Mouse (Mus musculus): ENCODE data around the gene Gm3336. TPM values are rescaled to one million over a fixed set of nuclear protein-coding genes. Genes with fewer than 3 reads are reported as not detected.
A peak's percentile ranks its signal among the peaks of the same experiment; 100 is the strongest.

Gm3336 gene
- polyA plus RNA-seq, 1 experiment from 2014 or later, result 0.35 TPM

- H3K4me1 ChIP-seq (replicated peaks), result peaks cover 100% of the 10 kb centered on the region
- H3K4me2 ChIP-seq, result peak overlapping the region; percentile 95
- H3K9me3 ChIP-seq (replicated peaks), result no peaks in the 10 kb centered on the region
- peak overlapping the region; percentile 68 for H3K9ac ChIP-seq
- H3K4me3 ChIP-seq (replicated peaks), result peak overlapping the region; percentile 64
- peaks cover 24% of the 10 kb centered on the region for H3K36me3 ChIP-seq (replicated peaks)
- 3% methylated on average over 34 of the region's 34 CpGs for WGBS (ENCODE audit: insufficient replicate concordance)
- H3K27me3 ChIP-seq, result no peaks in the 10 kb centered on the region
- ATAC-seq (ENCODE audit: insufficient read depth), result no peak
- peak overlapping the region; percentile 94 for H3K27ac ChIP-seq (replicated peaks)
Measured at GRCm38 (mm10) chr8:70765838-70766570, 47.7 kb downstream of the Gm3336 start.

- Histone ChIP-seq H3K4me3 (replicated peaks) (peak overlapping the region; percentile 64), H3K9ac (peak overlapping the region; percentile 68), H3K4me2 (peak overlapping the region; percentile 95), H3K36me3 (replicated peaks) (peaks cover 32% of the 10 kb centered on the region), H3K27me3 (no peaks in the 10 kb centered on the region), H3K27ac (replicated peaks) (peak overlapping the region; percentile 94), H3K9me3 (replicated peaks) (no peaks in the 10 kb centered on the region), H3K4me1 (replicated peaks) (peaks cover 99% of the 10 kb centered on the region)
- peak; percentile 24 for ATAC-seq (ENCODE audit: insufficient read depth)
- WGBS (ENCODE audit: insufficient replicate concordance), result 13% methylated on average over 21 of the region's 21 CpGs
Measured at GRCm38 (mm10) chr8:70766571-70767440, 48.5 kb downstream of the Gm3336 start.

GRCm38 (mm10) chr8:70767503-70767902 is 49.2 kb downstream of the Gm3336 start:
- no peak overlapping the region for H3K4me2 ChIP-seq
- peaks cover 36% of the 10 kb centered on the region for H3K36me3 ChIP-seq (replicated peaks)
- no peak overlapping the region for H3K9ac ChIP-seq
- peak overlapping the region; percentile 94 for H3K27ac ChIP-seq (replicated peaks)
- no peak for ATAC-seq (ENCODE audit: insufficient read depth)
- peaks cover 92% of the 10 kb centered on the region for H3K4me1 ChIP-seq (replicated peaks)
- no peaks in the 10 kb centered on the region for H3K9me3 ChIP-seq (replicated peaks)
- H3K4me3 ChIP-seq (replicated peaks), result no peak overlapping the region
- no peaks in the 10 kb centered on the region for H3K27me3 ChIP-seq
- WGBS (ENCODE audit: insufficient replicate concordance), result 81% methylated on average over 6 of the region's 6 CpGs

GRCm38 (mm10) chr8:70768231-70768776 is 50.0 kb downstream of the Gm3336 start:
- WGBS (ENCODE audit: insufficient replicate concordance), result 82% methylated on average over 32 of the region's 32 CpGs
- no peak overlapping the region for H3K9ac ChIP-seq
- no peak overlapping the region for H3K4me3 ChIP-seq (replicated peaks)
- H3K9me3 ChIP-seq (replicated peaks), result no peaks in the 10 kb centered on the region
- peak overlapping the region; percentile 40; the same call in 1 of the 2 replicates for H3K4me2 ChIP-seq
- H3K4me1 ChIP-seq (replicated peaks), result peaks cover 92% of the 10 kb centered on the region
- H3K36me3 ChIP-seq (replicated peaks), result peaks cover 35% of the 10 kb centered on the region
- H3K27ac ChIP-seq (replicated peaks), result peak overlapping the region; percentile 94
- H3K27me3 ChIP-seq, result no peaks in the 10 kb centered on the region
- ATAC-seq (ENCODE audit: insufficient read depth), result no peak

- peaks cover 36% of the 10 kb centered on the region for H3K36me3 ChIP-seq (replicated peaks)
- no peaks in the 10 kb centered on the region for H3K9me3 ChIP-seq (replicated peaks)
- no peak overlapping the region for H3K4me3 ChIP-seq (replicated peaks)
- peaks cover 92% of the 10 kb centered on the region for H3K4me1 ChIP-seq (replicated peaks)
- peak overlapping the region; percentile 40; the same call in 1 of the 2 replicates for H3K4me2 ChIP-seq
- no peak overlapping the region; the same call in 1 of the 2 replicates for H3K9ac ChIP-seq
- ATAC-seq (ENCODE audit: insufficient read depth), result no peak
- H3K27me3 ChIP-seq, result no peaks in the 10 kb centered on the region
- H3K27ac ChIP-seq (replicated peaks), result peak overlapping the region; percentile 48
- WGBS (ENCODE audit: insufficient replicate concordance), result 78% methylated on average over 16 of the region's 16 CpGs
Measured at GRCm38 (mm10) chr8:70768956-70769355, 50.6 kb downstream of the Gm3336 start.

- H3K9me3 ChIP-seq (replicated peaks), result no peaks in the 10 kb centered on the region
- no peaks in the 10 kb centered on the region for H3K27me3 ChIP-seq
- no peak overlapping the region for H3K4me3 ChIP-seq (replicated peaks)
- H3K36me3 ChIP-seq (replicated peaks), result peaks cover 36% of the 10 kb centered on the region
- H3K9ac ChIP-seq, result peak overlapping the region; percentile 37; the same call in 1 of the 2 replicates
- ATAC-seq (ENCODE audit: insufficient read depth), result peak; percentile 60
- peak overlapping the region; percentile 3 for H3K27ac ChIP-seq (replicated peaks)
- H3K4me2 ChIP-seq, result peak overlapping the region; percentile 40
- WGBS (ENCODE audit: insufficient replicate concordance), result under 1% methylated on average over 26 of the region's 26 CpGs
- peaks cover 92% of the 10 kb centered on the region for H3K4me1 ChIP-seq (replicated peaks)
Measured at GRCm38 (mm10) chr8:70769359-70769758, 51.0 kb downstream of the Gm3336 start.

- no peak overlapping the region; the same call in none of the 2 replicates for H3K27ac ChIP-seq (replicated peaks)
- H3K36me3 ChIP-seq (replicated peaks), result peaks cover 36% of the 10 kb centered on the region
- ATAC-seq (ENCODE audit: insufficient read depth), result peak; percentile 46
- H3K9ac ChIP-seq, result peak overlapping the region; percentile 37
- no peaks in the 10 kb centered on the region for H3K27me3 ChIP-seq
- H3K4me2 ChIP-seq, result peak overlapping the region; percentile 40
- 28% methylated on average over 12 of the region's 12 CpGs for WGBS (ENCODE audit: insufficient replicate concordance)
- H3K4me1 ChIP-seq (replicated peaks), result peaks cover 92% of the 10 kb centered on the region
- no peak overlapping the region for H3K4me3 ChIP-seq (replicated peaks)
- H3K9me3 ChIP-seq (replicated peaks), result no peaks in the 10 kb centered on the region
Measured at GRCm38 (mm10) chr8:70769858-70770257, 51.5 kb downstream of the Gm3336 start.

- 84% methylated on average over 13 of the region's 13 CpGs for WGBS (ENCODE audit: insufficient replicate concordance)
- H3K27ac ChIP-seq (replicated peaks), result no peak overlapping the region
- no peak overlapping the region for H3K4me2 ChIP-seq
- H3K36me3 ChIP-seq (replicated peaks), result peaks cover 36% of the 10 kb centered on the region
- H3K27me3 ChIP-seq, result no peaks in the 10 kb centered on the region
- H3K4me1 ChIP-seq (replicated peaks), result peaks cover 92% of the 10 kb centered on the region
- H3K9ac ChIP-seq, result no peak overlapping the region
- no peak for ATAC-seq (ENCODE audit: insufficient read depth)
- no peak overlapping the region for H3K4me3 ChIP-seq (replicated peaks)
- H3K9me3 ChIP-seq (replicated peaks), result no peaks in the 10 kb centered on the region
Measured at GRCm38 (mm10) chr8:70770748-70771147, 52.4 kb downstream of the Gm3336 start.

- no peaks in the 10 kb centered on the region for H3K9me3 ChIP-seq (replicated peaks)
- no peak overlapping the region for H3K27ac ChIP-seq (replicated peaks)
- H3K9ac ChIP-seq, result no peak overlapping the region
- H3K4me2 ChIP-seq, result no peak overlapping the region
- no peaks in the 10 kb centered on the region for H3K27me3 ChIP-seq
- WGBS (ENCODE audit: insufficient replicate concordance), result 69% methylated on average over 7 of the region's 7 CpGs
- no peak overlapping the region for H3K4me3 ChIP-seq (replicated peaks)
- no peak for ATAC-seq (ENCODE audit: insufficient read depth)
- peaks cover 92% of the 10 kb centered on the region for H3K4me1 ChIP-seq (replicated peaks)
- H3K36me3 ChIP-seq (replicated peaks), result peaks cover 36% of the 10 kb centered on the region
Measured at GRCm38 (mm10) chr8:70771217-70771616, 52.9 kb downstream of the Gm3336 start.

GRCm38 (mm10) chr8:70772075-70772474 is 53.7 kb downstream of the Gm3336 start:
- Histone ChIP-seq H3K4me2 (no peak overlapping the region), H3K9ac (no peak overlapping the region), H3K27ac (replicated peaks) (no peak overlapping the region), H3K9me3 (replicated peaks) (no peaks in the 10 kb centered on the region), H3K4me1 (replicated peaks) (peaks cover 86% of the 10 kb centered on the region), H3K4me3 (replicated peaks) (no peak overlapping the region), H3K36me3 (replicated peaks) (peaks cover 36% of the 10 kb centered on the region), H3K27me3 (no peaks in the 10 kb centered on the region)
- 82% methylated on average over 13 of the region's 13 CpGs for WGBS (ENCODE audit: insufficient replicate concordance)
- no peak for ATAC-seq (ENCODE audit: insufficient read depth)

Data from liver, embryonic 15.5 days (tissue).